Mouse (Mus musculus): ENCODE measurements around the gene Adamtsl3. TPM values are rescaled to one million over a fixed set of nuclear protein-coding genes. Genes with fewer than 3 reads are reported as not detected.
"Not testable (repeated sequence)": the region's sequence is repeated elsewhere in the genome, so short reads cannot be mapped to it uniquely, and the experiment has no call there.

Adamtsl3 gene
- polyA plus RNA-seq, 1 experiment from 2014 or later, result 0.22 TPM

DNA sequence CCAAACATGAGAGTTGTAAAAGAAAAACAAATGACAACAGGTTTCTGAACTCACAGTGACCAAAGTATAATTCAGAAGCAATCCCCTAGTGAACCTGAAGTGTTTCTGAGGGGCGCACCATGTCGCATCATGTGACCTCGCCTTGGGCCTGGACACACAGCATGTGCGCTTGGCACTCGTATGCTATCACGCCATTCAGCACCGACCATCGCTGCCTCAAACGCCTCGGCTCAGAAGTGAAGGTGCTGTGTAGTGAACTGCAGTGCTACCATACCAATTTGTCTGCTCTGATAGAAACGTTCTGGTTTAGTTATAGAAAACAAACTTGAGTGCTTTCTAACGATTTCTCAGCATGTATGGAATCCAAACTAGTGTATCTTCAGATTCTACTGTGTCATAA lies 59.7 kb downstream of the Adamtsl3 start:
- Histone ChIP-seq H3K4me1 (replicated peaks) (peaks cover 20% of the 10 kb centered on the region), H3K4me3 (replicated peaks) (no peak overlapping the region), H3K27ac (no peak overlapping the region), H3K27me3 (no peaks in the 10 kb centered on the region), H3K36me3 (no peaks in the 10 kb centered on the region), H3K9me3 (no peaks in the 10 kb centered on the region), H3K4me2 (replicated peaks) (no peak overlapping the region), H3K9ac (replicated peaks) (no peak overlapping the region)
- ATAC-seq, result peak; percentile 60; the same call in 1 of the 2 replicates
- WGBS, result 84% methylated on average over 12 of the region's 12 CpGs

DNA sequence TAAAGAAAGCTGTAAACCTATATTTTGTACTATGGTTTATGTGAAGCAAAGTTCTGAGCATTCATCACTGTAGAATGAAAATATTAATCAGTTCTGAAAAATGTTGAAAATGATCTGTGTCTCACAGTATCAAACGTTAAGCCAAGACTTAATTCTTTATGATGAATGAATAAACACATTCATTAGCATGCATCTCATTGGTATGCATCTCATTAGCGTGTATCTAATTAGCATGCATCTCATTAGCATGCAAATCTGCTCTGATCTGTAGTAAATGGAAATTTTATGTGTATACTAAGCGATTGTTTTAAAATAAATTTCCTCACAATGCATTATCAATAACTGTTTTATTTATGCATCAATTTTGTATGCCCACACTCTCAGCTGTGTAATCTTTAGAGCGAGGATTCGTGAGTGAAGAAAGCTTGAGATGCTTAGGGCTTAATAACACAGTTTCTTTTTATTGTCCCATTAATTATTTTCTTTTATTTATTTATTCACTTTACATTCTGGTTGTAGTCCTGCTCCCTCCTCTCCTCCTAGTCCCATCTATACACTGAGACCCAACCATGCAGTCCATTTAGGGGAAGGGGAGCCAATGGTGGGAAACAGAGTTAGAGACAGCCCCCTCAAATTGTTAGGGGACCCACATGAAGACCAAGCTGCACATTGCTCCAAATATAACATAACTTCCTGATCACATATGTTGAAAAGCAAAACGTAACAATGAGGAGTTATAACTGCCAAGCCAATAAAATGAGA lies 60.4 kb downstream of the Adamtsl3 start:
- H3K4me1 ChIP-seq (replicated peaks), result peaks cover 20% of the 10 kb centered on the region
- H3K4me3 ChIP-seq (replicated peaks), result no peak overlapping the region
- no peaks in the 10 kb centered on the region for H3K27me3 ChIP-seq
- H3K9me3 ChIP-seq, result no peaks in the 10 kb centered on the region
- H3K9ac ChIP-seq (replicated peaks), result no peak overlapping the region
- peak overlapping the region; percentile 21 for H3K27ac ChIP-seq
- 0 out of 2 replicates have a peak, but pooled peaks have one; percentile 28 for ATAC-seq
- H3K4me2 ChIP-seq (replicated peaks), result no peak overlapping the region
- WGBS, result 61% methylated on average over 6 of the region's 6 CpGs
- no peaks in the 10 kb centered on the region for H3K36me3 ChIP-seq

DNA sequence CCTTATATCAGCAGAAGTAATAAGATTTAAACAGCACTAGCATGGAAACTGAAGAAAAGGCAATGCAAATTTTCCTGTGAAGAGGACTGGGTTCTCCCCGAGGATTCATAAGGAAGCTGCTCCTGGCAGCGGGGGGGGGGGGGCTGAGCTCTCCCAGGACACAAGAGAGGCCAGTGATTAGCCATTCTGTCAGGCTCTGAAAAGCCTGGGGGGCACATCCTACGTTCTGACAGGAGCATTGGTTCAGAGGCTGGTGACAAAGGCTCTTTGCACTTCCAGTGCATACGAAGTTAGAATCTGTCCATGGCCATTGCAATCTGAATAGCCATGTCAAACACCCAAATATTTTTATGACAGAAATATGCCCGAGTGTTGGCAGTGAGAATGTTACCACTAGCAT lies 61.4 kb downstream of the Adamtsl3 start:
- no peaks in the 10 kb centered on the region for H3K27me3 ChIP-seq
- 39% methylated on average over 4 of the region's 5 CpGs for WGBS
- H3K4me2 ChIP-seq (replicated peaks), result no peak overlapping the region
- no peaks in the 10 kb centered on the region for H3K36me3 ChIP-seq
- H3K4me3 ChIP-seq (replicated peaks), result no peak overlapping the region
- H3K4me1 ChIP-seq (replicated peaks), result peaks cover 20% of the 10 kb centered on the region
- no peak overlapping the region for H3K9ac ChIP-seq (replicated peaks)
- peak; percentile 65 for ATAC-seq
- H3K27ac ChIP-seq, result peak overlapping the region; percentile 21; the same call in 1 of the 2 replicates
- no peaks in the 10 kb centered on the region for H3K9me3 ChIP-seq

DNA sequence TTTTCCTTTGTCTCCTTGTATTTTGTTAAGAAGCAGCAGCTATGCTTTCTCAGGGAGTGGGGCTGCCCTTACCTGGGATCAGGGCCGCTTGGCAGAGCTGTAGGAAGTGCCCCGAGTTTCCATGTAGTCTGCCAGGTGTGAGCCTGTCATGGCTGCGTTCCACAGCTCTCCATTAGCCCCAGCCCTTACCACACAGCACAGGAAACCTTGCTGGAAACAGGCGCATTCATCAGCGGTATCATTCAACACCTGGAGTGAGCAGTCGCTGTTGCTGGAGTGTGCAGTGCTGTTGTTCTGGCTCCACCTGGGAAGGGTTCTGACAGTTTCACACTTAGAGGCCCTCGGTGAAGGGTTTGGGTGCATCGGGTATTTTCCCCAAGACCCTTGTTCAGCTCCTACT lies 62.1 kb downstream of the Adamtsl3 start:
- no peak overlapping the region for H3K4me2 ChIP-seq (replicated peaks)
- ATAC-seq, result no peak
- no peaks in the 10 kb centered on the region for H3K36me3 ChIP-seq
- H3K4me3 ChIP-seq (replicated peaks), result no peak overlapping the region
- 83% methylated on average over 8 of the region's 8 CpGs for WGBS
- H3K4me1 ChIP-seq (replicated peaks), result peaks cover 20% of the 10 kb centered on the region
- H3K27ac ChIP-seq, result no peak overlapping the region
- H3K27me3 ChIP-seq, result no peaks in the 10 kb centered on the region
- H3K9me3 ChIP-seq, result no peaks in the 10 kb centered on the region
- H3K9ac ChIP-seq (replicated peaks), result no peak overlapping the region

DNA sequence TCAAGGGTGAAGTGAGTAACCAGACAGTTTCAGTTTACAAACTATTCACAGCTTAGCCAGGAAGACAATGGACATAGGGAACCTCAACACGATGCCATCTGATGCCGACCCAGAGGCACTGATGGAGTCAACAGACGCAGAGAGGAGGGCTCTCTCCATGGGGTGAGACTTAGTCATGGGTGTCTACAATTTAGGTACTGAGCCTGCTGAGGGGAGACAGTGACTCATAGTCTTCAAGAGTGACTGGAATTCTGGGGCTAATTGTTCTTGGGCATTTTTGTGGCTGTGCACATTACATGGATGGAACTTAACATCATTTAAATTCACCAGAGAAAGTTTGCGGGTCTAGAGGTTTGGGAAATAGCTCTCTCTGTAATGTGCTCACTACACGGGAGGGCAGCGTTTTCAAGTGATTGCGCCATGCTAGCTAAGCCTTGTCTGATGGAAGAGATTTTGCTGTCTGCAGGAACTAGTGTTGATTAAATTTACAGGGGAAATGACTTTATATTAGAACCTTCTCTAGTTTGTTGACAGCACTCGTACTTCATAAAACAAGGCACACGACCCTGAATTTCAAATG lies 70.1 kb downstream of the Adamtsl3 start:
- WGBS, result 88% methylated on average over 9 of the region's 9 CpGs
- Histone ChIP-seq H3K36me3 (no peaks in the 10 kb centered on the region), H3K27ac (no peak overlapping the region), H3K27me3 (no peaks in the 10 kb centered on the region), H3K9me3 (no peaks in the 10 kb centered on the region), H3K4me1 (replicated peaks) (no peaks in the 10 kb centered on the region), H3K4me3 (replicated peaks) (no peak overlapping the region), H3K4me2 (replicated peaks) (no peak overlapping the region), H3K9ac (replicated peaks) (no peak overlapping the region)
- ATAC-seq, result no peak

DNA sequence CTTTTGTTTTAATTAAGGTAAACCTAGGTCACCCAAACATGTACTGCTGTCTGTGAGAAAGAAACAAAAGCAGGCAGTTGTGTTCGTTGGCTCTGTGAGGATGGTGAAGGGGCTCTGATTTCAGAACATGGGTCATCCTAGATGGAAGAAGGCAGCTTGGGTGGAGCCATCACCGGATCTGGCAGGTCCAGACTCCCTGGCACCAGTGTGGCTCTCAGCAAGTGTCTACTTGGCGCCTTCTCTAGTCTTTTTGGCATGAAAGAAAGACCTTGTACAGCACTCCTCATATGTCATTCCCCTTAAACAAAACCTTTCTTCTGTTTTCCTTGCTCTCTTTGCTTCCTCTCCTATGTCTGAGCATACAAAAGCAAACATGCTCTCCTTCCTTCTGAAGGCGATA lies 75.5 kb downstream of the Adamtsl3 start:
- Histone ChIP-seq H3K4me1 (replicated peaks) (no peaks in the 10 kb centered on the region), H3K4me2 (replicated peaks) (no peak overlapping the region), H3K4me3 (replicated peaks) (no peak overlapping the region), H3K9me3 (no peaks in the 10 kb centered on the region), H3K9ac (replicated peaks) (no peak overlapping the region), H3K27ac (no peak overlapping the region), H3K27me3 (no peaks in the 10 kb centered on the region), H3K36me3 (no peaks in the 10 kb centered on the region)
- ATAC-seq, result no peak
- WGBS, result 85% methylated on average over 4 of the region's 4 CpGs

DNA sequence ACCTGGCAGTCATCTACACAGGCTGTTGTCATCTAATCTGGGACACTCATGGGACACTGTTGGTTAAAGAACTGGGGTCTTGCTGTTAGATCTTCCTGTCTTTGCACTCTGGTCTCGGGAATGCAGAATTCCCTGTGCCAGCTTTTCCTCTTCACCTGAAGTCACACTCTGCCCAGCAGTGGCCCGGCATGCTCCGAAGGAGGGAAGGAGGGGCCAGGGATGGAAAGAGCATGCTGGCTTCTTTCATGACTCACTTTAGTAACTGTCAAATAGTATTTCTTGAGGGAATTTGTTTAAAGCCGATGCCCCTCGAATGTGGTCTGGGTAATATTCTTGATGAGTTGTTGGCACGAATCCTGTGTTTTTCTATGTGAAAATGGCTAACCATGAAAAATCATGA lies 81.2 kb downstream of the Adamtsl3 start:
- Histone ChIP-seq H3K4me2 (replicated peaks) (no peak overlapping the region), H3K4me3 (replicated peaks) (no peak overlapping the region), H3K36me3 (no peaks in the 10 kb centered on the region), H3K4me1 (replicated peaks) (no peaks in the 10 kb centered on the region), H3K27me3 (no peaks in the 10 kb centered on the region), H3K9ac (replicated peaks) (no peak overlapping the region), H3K9me3 (no peaks in the 10 kb centered on the region), H3K27ac (no peak overlapping the region)
- 93% methylated on average over 6 of the region's 6 CpGs for WGBS
- no peak for ATAC-seq

DNA sequence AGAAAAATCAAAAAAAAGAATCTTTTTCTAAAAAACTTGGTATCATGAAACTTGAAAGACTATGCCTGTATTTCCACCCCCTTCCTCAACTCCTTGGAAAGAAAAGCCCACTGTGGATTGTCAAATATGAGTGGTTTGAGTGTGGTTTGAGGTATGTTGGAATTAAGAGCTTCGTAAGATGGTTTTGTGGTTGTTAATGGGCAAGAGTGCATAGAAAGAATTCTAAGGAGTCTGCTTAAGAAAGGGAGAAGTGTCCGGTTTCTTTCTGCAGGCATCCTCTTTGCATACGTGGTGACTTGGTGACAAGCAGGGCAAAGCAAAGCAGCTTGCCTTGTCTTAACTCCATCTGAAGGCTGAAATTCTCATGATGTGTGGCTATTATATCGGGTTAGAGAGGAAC lies 81.6 kb downstream of the Adamtsl3 start:
- H3K4me3 ChIP-seq (replicated peaks), result no peak overlapping the region
- no peaks in the 10 kb centered on the region for H3K9me3 ChIP-seq
- H3K27me3 ChIP-seq, result no peaks in the 10 kb centered on the region
- no peak overlapping the region for H3K27ac ChIP-seq
- WGBS, result 82% methylated on average over 4 of the region's 4 CpGs
- no peak overlapping the region for H3K9ac ChIP-seq (replicated peaks)
- no peaks in the 10 kb centered on the region for H3K36me3 ChIP-seq
- ATAC-seq, result no peak
- H3K4me2 ChIP-seq (replicated peaks), result no peak overlapping the region
- H3K4me1 ChIP-seq (replicated peaks), result no peaks in the 10 kb centered on the region

DNA sequence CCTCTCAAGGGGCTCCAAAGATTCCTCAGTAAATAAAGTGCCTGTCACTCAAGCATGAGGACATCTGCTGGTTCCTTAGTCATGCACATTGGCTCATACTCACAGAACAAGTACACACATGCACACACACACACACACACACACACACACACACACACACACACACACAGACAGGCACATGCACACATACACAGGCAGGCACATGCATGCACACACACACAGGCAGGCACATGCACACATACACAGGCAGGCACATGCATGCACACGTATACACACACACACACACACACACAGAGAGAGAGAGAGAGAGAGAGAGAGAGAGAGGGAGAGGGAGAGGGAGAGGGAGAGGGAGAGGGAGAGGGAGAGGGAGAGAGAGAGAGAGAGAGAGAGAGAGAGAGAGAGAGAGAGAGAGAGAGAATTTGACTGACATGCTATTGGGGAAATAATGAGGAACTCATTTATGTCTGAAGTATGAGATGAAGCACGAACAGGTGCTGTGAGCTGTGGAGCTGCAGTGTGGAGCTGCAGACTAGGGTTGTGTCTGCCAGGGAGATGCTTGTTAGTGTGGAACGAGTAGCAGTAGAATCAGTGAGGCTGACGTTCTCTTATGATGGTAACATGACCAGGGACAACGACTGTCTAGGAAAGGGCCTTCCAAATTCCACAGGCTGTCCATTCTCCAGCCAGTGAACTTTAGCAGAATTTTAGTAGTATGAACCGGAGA lies 85.0 kb downstream of the Adamtsl3 start:
- not testable (repeated sequence) for H3K27ac ChIP-seq; H3K4me1 ChIP-seq (replicated peaks); H3K9ac ChIP-seq (replicated peaks); H3K9me3 ChIP-seq; H3K4me3 ChIP-seq (replicated peaks); H3K4me2 ChIP-seq (replicated peaks); H3K36me3 ChIP-seq; H3K27me3 ChIP-seq
- ATAC-seq, result 0 out of 2 replicates have a peak, but pooled peaks have one; percentile 27
- WGBS, result 79% methylated on average over 6 of the region's 6 CpGs

DNA sequence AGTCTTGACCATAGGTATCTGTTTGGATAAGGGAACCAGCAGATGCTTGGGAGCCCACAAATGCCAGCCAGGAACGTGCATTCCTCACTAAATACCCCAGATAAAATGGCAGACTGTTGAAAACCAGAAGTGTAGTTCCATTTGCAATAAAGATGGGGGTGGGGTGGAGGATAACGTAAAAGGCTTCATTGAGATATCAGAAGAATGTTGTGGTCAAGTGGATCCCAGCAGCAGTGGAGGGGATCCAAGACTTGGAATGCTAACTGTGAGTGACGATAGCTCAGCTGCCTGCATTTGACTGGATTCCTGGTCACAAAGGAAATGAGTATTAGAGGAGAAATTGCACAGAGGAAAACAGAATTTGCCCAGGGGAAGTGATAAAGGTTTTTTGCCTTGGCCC lies 87.1 kb downstream of the Adamtsl3 start:
- Histone ChIP-seq H3K4me2 (replicated peaks) (no peak overlapping the region), H3K36me3 (no peaks in the 10 kb centered on the region), H3K9me3 (no peaks in the 10 kb centered on the region), H3K9ac (replicated peaks) (no peak overlapping the region), H3K4me3 (replicated peaks) (no peak overlapping the region), H3K4me1 (replicated peaks) (no peaks in the 10 kb centered on the region), H3K27ac (no peak overlapping the region), H3K27me3 (no peaks in the 10 kb centered on the region)
- WGBS, result 77% methylated on average over 3 of the region's 3 CpGs
- ATAC-seq, result no peak

DNA sequence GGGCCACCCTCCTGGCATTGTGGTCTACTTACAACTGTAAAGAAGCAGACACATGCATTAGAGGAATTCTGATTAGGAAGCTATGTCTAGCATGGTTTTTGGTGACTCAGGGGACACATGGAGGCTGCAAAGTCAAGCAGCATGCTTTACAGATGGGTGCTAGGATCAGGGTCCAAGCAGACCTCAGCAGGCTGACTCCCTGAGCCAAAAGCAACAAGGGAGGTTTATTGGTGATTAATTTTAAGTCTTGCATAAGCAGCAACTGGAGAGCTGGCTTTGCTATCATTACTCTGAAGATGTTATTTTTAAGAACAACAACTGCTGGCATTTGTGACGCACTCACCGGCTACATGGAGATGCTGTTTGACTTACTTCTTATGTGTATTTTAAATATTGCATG lies 88.1 kb downstream of the Adamtsl3 start:
- H3K9ac ChIP-seq (replicated peaks), result no peak overlapping the region
- no peaks in the 10 kb centered on the region for H3K36me3 ChIP-seq
- H3K27ac ChIP-seq, result no peak overlapping the region
- no peaks in the 10 kb centered on the region for H3K27me3 ChIP-seq
- H3K4me1 ChIP-seq (replicated peaks), result no peaks in the 10 kb centered on the region
- WGBS, result 90% methylated on average over 2 of the region's 2 CpGs
- H3K4me2 ChIP-seq (replicated peaks), result no peak overlapping the region
- no peak for ATAC-seq
- no peak overlapping the region for H3K4me3 ChIP-seq (replicated peaks)
- H3K9me3 ChIP-seq, result no peaks in the 10 kb centered on the region

DNA sequence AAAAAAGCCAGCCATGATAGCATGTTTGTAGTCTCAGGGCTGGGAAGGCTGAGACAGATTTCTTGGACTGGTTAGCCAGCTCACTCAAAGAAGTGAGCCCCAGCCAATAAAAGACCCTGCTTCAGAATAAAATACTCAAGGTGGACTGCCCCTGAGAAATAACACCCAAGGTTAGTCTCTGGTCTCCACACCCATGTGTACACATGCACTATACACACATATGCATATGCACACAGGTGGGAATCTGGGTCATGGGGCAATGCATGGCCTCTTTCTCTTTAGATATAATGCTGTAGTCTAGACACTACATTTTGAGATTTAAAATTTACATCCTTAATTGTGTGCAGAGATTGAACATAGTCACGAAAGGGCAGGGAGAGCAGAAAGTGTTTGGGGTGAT lies 88.8 kb downstream of the Adamtsl3 start:
- H3K9me3 ChIP-seq, result no peaks in the 10 kb centered on the region
- ATAC-seq, result no peak
- 89% methylated on average over 1 of the region's 1 CpGs for WGBS
- no peak overlapping the region for H3K4me2 ChIP-seq (replicated peaks)
- H3K4me1 ChIP-seq (replicated peaks), result no peaks in the 10 kb centered on the region
- no peak overlapping the region for H3K9ac ChIP-seq (replicated peaks)
- no peak overlapping the region for H3K4me3 ChIP-seq (replicated peaks)
- H3K27me3 ChIP-seq, result no peaks in the 10 kb centered on the region
- no peaks in the 10 kb centered on the region for H3K36me3 ChIP-seq
- no peak overlapping the region for H3K27ac ChIP-seq

Data from midbrain, embryonic 13.5 days (tissue).